ENCODE assay signal across 24 mouse cellular contexts in the genomic region with DNA sequence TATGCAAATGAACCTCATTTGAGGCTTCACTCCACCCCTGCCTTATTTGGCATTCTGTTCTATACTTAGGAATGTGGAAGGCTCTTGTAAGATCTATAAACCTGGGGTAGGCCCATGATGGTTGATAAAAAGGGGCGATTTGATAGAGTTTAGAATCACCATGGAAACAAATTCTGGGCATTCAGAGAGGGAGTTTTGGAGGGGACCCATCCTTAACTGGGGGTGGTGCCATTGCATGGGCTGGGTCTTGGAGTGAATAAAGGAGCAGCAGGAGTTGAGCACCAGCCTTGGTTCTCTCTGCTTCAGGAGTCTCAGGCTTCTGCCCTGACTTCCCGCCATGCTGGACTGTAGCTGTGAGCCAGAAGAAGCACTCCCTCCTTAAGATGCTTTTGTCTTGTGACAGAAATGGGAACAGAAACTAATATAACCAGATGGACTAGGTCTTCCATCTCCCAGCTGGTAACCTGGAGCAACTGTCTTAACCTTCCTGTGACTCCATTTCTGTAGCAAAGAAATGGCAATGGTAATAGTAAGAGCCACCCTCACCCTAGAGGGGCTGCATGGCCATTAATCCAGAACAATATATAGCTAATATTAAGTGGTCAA. TPM values are rescaled to one million over a fixed set of nuclear protein-coding genes. Genes with fewer than 3 reads are reported as not detected.
DNase-seq lines count a peak whose midpoint lies in the region; ATAC-seq and TF ChIP-seq lines count a peak whose summit lies in the region.
"Had no signal": no experiment of that assay in that cellular context is flagged by ENCODE, and none has a peak within 500 bp of the region (broad histone marks: within the 10 kb centered on the region; RNA-seq: fewer than 3 reads in every experiment).

No protein-coding gene starts in this region.

- no peaks in the 10 kb centered on the region for H3K36me3 ChIP-seq in hindbrain, embryonic 13.5 days
- H3K36me3 ChIP-seq: forebrain, embryonic 12.5 days; G1E; hindbrain, embryonic 12.5 days; intestine, embryonic 15.5 days had no signal

- H3K27me3 ChIP-seq in hindbrain, embryonic 13.5 days, result no peaks in the 10 kb centered on the region
- H3K27me3 ChIP-seq: CH12.LX; forebrain, embryonic 12.5 days; hindbrain, embryonic 12.5 days; intestine, embryonic 15.5 days; Patski had no signal

- H3K4me3 ChIP-seq in layer of hippocampus, adult 2 months, result no peak overlapping the region
- H3K4me3 ChIP-seq in hindbrain, embryonic 13.5 days, result no peak overlapping the region
- H3K4me3 ChIP-seq: forebrain, embryonic 12.5 days; heart, adult 2 months; hindbrain, embryonic 12.5 days; intestine, embryonic 15.5 days had no signal

- no peak for DNase-seq in layer of hippocampus, adult 2 months (ENCODE audit: low spot score in 2 of 2)
- DNase-seq in layer of hippocampus, adult 9-11 months, result no peak
- DNase-seq in A20 (ENCODE audit: low read depth, low spot score), result peak; percentile 27
- DNase-seq in B cell, adult 2 months, result peak; percentile 14 to 17
- DNase-seq in testis, postnatal 10 days (ENCODE audit: low spot score), result no peak
- no peak for DNase-seq in kidney, adult 8-10 months
- DNase-seq: adrenal gland, adult 2 months; adrenal gland, postnatal 14 days; cerebellum, adult 11-12 months; cerebellum, adult 8-10 months; cerebellum, postnatal 10 days; cerebellum, postnatal 36 days; gastrocnemius, postnatal 25 days; heart, adult 2 months had no signal

- ATAC-seq in granulocyte monocyte progenitor cell, adult 5-6 weeks (replicated peaks; ENCODE audit: poor library complexity, severe bottlenecking), result peak; percentile 73
- ATAC-seq in hindbrain, embryonic 13.5 days (ENCODE audit: low FRiP score), result no peak
- ATAC-seq: hindbrain, embryonic 16.5 days; intestine, embryonic 15.5 days; Patski had no signal

- H3K9ac ChIP-seq in hindbrain, embryonic 13.5 days, result no peak overlapping the region
- H3K9ac ChIP-seq: forebrain, embryonic 12.5 days; hindbrain, embryonic 12.5 days; intestine, embryonic 15.5 days had no signal

- H3K9me3 ChIP-seq in hindbrain, embryonic 13.5 days, result no peaks in the 10 kb centered on the region
- H3K9me3 ChIP-seq: forebrain, embryonic 12.5 days; G1E; hindbrain, embryonic 12.5 days; intestine, embryonic 15.5 days had no signal

- H3K4me1 ChIP-seq in hindbrain, embryonic 13.5 days (replicated peaks), result no peaks in the 10 kb centered on the region; the same call in 1 of the 2 replicates
- H3K4me1 ChIP-seq: hindbrain, embryonic 12.5 days; intestine, embryonic 15.5 days had no signal

- WGBS in hindbrain, embryonic 13.5 days, result 54% methylated on average over 2 of the region's 2 CpGs

- no peak overlapping the region for H3K4me2 ChIP-seq in hindbrain, embryonic 13.5 days
- H3K4me2 ChIP-seq: forebrain, embryonic 12.5 days; heart, embryonic 11.5 days; hindbrain, embryonic 12.5 days; intestine, embryonic 15.5 days had no signal

- no peak for TF ChIP-seq CTCF in layer of hippocampus, adult 2 months (conservative IDR thresholded peaks at IDR 0.05)

- peak overlapping the region; percentile 55; the same call in 1 of the 2 replicates for H3K27ac ChIP-seq in layer of hippocampus, adult 2 months
- no peak overlapping the region for H3K27ac ChIP-seq in hindbrain, embryonic 13.5 days
- H3K27ac ChIP-seq: forebrain, embryonic 12.5 days; heart, adult 2 months; hindbrain, embryonic 12.5 days; intestine, embryonic 15.5 days had no signal

RNA-seq across cellular contexts. Expression of a gene that starts 46.2 kb away (rescaled TPM):
- total RNA-seq in layer of hippocampus, adult 2 months (2021), result 100 to 1,000 TPM; 124 to 134 TPM
- 0.15 TPM in 1 of 2 replicates, not detected in the other for total RNA-seq in granulocyte monocyte progenitor cell, adult 5-6 weeks (2014; fragmentation: Nextera tagmentation)
- not detected in 2 replicates for total RNA-seq in granulocyte monocyte progenitor cell, adult 5-6 weeks (2017)
- polyA plus RNA-seq in hindbrain, embryonic 13.5 days (2015; fragmentation: Nextera tagmentation; extraction: Ambion mirVana), result 7.9 and 8.1 TPM in 2 replicates
- polyA plus RNA-seq: G1E had no signal

Comparison
In these comparisons a context has a peak if more than half of its experiments do, and no peak if none do; other contexts are left out.
1. DNase-seq: peak in A20 (single experiment) and B cell, adult 2 months (2 of 2); none in layer of hippocampus, adult 2 months (0 of 2), layer of hippocampus, adult 9-11 months (single experiment), testis, postnatal 10 days (single experiment) and kidney, adult 8-10 months (0 of 2).
2. RNA of a gene that starts 46.2 kb away (total RNA-seq): 124 to 134 TPM in layer of hippocampus, adult 2 months; 0.15 TPM in granulocyte monocyte progenitor cell, adult 5-6 weeks; every median in the first group is over 100 times any median in the second.